Mouse (Mus musculus) heart, adult 18-20 months (tissue): ENCODE data around the gene Nipsnap2. TPM values are rescaled to one million over a fixed set of nuclear protein-coding genes. Genes with fewer than 3 reads are reported as not detected.
"Not testable (repeated sequence)": the region's sequence is repeated elsewhere in the genome, so short reads cannot be mapped to it uniquely, and the experiment has no call there.

Experiments
- DNase-seq, 2 experiments: peaks; one replicate each; pipeline ENCODE4 v3.0.0; 2021 to 2022; ENCODE audit warnings: mixed read lengths in 1 of 2
- total RNA-seq, 2 experiments: library from RNA; stranded (reverse); gene quantifications; 2 replicates each; pipeline ENCODE4 v1.2.3; 2021

Gene Nipsnap2
- total RNA-seq, 2 experiments from 2014 or later: 843 to 897 TPM

DNA sequence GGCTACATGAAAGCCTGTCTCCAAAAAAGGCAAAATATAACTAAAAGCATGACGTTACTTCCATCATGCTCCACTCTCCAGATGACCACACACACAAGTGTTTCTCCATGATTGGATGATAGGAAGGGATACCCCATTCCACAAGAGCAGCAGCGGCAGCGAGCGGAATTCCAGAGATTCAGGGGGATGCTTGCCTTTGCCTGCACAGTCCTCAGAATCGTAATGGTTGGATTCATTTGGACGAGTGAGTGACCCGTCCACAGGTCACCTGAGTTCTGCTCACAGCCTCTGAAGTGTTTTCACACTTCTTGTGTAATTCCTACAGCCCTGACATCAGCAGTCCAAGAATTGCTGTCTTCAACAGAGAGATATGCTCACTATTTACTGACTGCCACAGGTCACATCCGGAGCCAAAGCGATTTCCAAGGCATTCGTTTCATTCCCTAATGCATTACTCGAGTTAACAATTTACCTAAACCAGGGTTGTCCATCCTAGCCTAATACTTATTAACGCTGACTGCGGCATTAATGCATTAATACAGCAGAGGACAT is 35.1 kb downstream of the Nipsnap2 start:
- no peak for DNase-seq

DNA sequence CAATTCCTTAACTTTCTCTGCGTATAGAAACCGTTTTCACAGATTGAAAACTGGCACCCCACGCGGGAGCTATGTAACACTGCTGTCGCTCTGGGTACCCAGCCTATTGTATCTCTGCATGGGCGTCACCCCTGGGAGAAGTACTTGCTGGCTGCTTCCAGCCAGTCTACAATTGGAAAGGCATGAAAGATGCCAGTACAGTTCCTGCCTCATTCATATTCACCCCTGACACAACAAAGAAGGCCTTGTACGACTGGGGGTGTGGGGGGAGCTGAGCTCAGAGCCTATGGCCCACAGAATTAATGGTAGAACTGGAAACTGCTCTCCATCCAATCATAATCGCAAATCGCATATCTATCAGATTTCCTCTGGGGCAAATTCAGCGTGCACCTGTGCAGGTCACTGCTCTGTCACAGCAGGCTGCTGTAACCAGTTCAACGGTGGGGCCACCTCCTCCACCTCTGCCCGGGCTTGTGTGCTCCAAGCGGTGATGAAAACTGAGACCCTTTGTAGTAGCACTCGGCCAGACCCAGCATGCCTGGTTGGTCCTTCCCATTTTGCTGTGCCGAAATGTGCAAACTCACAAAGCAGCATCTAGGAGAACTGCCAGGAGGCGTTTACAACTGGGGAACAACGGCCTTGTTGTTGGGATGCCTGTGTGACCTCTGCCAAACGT is 37.1 kb downstream of the Nipsnap2 start:
- no peak for DNase-seq

GRCm38 (mm10) chr5:129770443-129771355 is 45.8 kb downstream of the Nipsnap2 start:
- no peak for DNase-seq

GRCm38 (mm10) chr5:129772433-129772832 is 47.6 kb downstream of the Nipsnap2 start:
- DNase-seq: no peak

DNA sequence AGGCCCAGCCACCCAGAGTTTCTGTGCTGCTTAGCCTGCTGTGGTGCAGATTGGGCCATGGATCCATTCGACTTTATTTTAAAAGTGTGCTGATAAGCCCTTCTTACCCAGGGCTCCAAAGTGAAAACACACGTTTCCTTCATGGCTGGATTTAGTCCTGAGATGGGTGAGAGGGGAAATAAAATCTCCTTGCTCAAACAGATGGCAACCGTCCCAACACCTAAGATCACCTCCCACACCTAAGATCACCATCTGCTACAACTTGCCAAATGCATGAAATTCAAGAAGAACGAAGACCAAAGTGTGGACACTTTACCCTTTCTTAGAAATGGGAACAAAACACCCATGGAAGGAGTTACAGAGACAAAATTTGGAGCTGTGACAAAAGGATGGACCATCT is 48.5 kb downstream of the Nipsnap2 start:
- not testable (repeated sequence) for DNase-seq

DNA sequence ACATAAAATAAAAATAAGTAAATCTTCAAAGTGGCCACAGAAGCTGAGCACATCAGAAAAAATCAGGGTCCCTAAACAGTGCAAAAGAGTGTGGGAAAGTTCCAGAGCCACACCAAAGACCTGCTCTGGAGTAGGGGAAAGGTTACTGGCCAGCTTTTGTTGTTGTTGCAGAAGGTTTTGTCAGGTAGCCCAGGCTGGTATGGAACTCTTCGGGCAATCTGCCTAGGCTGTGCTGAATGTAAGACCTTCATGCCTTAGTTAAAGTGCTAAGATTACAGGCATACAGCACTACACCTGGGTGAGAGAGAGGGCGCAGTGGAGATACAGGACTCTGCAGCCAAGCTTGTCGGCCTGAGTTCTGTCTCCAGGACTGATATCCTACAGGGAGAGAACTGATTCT is 49.8 kb downstream of the Nipsnap2 start:
- no peak for DNase-seq

DNA sequence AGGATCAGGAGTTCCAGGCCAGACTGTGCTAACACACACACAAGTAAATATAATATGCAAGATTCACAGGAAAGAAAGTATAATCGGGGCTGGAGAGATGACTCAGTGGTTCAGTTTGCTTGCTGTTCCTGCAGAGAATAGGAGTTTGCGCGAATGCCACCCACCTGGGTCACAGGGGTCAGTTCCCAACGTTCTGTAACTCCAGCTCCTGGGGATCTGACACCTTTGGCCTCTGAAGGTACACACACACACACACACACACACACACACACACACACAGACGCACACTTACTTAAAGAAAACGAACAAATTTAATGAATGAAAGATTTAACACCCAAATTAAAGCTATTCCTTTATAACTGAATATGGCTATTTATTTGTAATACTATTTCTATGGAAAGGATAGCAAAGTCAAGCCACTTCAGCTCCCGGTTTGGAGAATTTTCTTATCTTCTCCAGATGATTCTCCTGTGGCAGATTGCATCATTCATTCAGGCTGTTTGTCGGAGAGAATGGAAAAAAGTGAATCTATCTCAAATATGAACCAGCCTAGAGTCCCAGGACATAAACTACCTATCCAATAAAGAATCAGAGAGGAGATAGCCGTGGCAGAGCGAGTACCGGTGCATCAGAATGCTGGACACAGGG is 53.6 kb downstream of the Nipsnap2 start:
- DNase-seq: no peak

GRCm38 (mm10) chr5:129778996-129779716 is 54.3 kb downstream of the Nipsnap2 start:
- peak; percentile 85 to 88 for DNase-seq

DNA sequence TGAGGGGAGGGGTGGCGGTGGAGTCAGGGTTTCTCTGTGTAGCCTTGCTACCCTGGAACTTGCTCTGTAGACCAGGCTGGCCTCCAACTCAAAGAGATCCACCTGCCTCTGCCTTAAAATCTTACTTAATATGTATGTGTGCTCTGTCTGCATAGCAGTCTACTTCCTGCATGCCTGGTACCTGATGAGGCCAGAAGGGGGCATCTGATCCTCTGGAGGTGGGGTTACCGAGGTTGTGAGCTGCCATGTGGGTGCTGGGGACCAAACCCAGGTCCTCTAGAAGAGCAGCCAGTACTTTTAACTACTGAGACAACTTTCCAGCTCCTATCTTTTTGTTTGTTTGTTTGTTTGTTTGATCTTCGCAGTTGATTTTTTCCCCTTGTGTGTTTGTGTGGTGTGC is 55.3 kb downstream of the Nipsnap2 start:
- DNase-seq: no peak

DNA sequence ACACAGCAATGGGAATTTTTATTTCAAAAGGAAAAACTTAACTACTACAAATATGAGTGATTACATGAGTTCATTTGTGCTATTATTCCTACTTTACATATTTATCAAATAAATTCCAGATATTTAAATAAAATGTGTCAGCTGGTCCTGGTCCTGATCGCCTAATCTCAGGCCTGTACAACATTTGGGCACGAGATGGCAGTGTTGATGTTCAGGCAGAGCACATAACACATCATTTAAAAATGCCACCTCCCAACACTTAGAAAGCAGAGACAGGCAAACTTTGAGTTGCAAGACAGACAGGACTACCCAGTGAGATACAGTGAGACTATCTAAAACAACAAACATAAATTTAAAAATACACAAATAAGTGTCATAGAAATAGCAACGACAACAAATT is 57.3 kb downstream of the Nipsnap2 start:
- peak in 1 of 2 experiments; percentile 20 for DNase-seq

DNA sequence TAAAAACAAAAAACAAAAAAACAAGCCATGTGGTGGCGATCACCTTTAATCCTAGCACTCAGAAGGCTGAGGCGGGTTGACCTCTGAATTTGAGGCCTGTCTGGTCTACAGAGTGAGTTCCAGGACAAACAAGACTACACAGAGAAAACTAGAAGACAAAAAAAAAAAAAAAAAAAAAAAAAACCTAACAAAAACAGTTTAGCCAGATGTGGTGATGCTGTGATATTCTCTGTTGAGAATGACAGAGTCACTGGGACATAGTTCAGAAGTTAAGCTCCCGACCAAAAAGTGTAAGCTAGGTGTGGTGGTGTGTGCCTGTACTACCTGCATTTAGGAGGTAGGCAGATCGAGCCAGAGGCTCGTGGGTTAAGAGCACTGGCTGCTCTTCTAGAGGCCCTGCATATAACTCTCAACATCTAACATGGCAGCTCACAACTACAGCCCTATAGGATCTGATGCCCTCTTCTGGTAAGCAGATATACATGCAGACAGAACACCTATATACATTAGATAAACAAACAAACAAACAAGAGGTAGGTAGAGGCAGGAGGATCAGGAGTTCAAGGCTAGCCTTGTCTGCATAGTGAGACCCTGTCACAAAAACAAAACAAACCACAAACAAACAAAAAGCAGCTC is 60.5 kb downstream of the Nipsnap2 start:
- DNase-seq: no peak

GRCm38 (mm10) chr5:129786161-129786560 is 61.3 kb downstream of the Nipsnap2 start:
- peak in 1 of 2 experiments; percentile 11 for DNase-seq

GRCm38 (mm10) chr5:129786818-129787790 is 62.2 kb downstream of the Nipsnap2 start, which contains the start of gene Psph:
Gene Psph (minus strand): TSS chr5:129787449.
- DNase-seq: peak; percentile 97

- no peak for DNase-seq
Observed at GRCm38 (mm10) chr5:129787818-129788593, 63.1 kb downstream of the Nipsnap2 start.

GRCm38 (mm10) chr5:129790591-129790990 is 65.7 kb downstream of the Nipsnap2 start:
- not testable (repeated sequence) for DNase-seq
